Mouse (Mus musculus) erythroid progenitor cell, adult 5-6 weeks (primary cell): ENCODE results near the gene Nhej1. TPM values are rescaled to one million over a fixed set of nuclear protein-coding genes. Genes with fewer than 3 reads are reported as not detected.

Source experiments
- ATAC-seq: replicated peaks from 2 replicates; pipeline ENCODE4 v1.8.0; 2016; ENCODE audit warnings: moderate number of reproducible peaks, mild to moderate bottlenecking, moderate TSS enrichment, inconsistent platforms; ENCODE audit not compliant: poor library complexity, low FRiP score, severe bottlenecking
- total RNA-seq, 2 experiments: library from RNA; stranded (forward) in 1 of 2; stranded (reverse) in 1 of 2; fragments of 150-400 nt in 1 of 2; fragments of 186-747, 209-891 nt in 1 of 2; gene quantifications; 2 replicates each; pipeline versions ENCODE4 v1.2.3 to v1.2.4; 2015 to 2017; ENCODE audit warnings: low replicate concordance in 2 of 2

The Nhej1 gene
- total RNA-seq, 2 experiments from 2014 or later = 11.0 to 12.2 TPM

GRCm38 (mm10) chr1:74947986-74948670 is 176.9 kb downstream of the Nhej1 start:
- no peak for ATAC-seq

GRCm38 (mm10) chr1:74941651-74942360 is 183.2 kb downstream of the Nhej1 start:
- ATAC-seq = no peak

DNA sequence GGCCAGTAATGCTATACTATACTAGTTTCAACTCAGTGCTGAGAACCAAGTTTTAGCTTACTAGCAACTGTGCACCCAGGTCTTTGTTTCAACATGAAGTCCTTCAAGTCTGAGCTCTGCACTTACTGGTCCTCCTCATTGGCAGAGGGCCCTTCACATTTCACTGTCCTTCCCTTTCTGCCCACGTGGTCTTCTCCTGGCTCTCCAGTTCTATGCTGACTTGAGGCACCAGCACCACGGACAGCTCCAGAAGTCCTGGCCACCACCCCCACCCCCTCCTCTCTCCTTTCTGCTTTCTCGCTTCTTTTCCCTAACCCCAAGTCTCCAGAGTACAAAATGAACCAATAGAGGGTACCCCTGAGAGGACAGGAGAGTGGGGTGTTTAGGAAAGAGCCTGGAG is 185.2 kb downstream of the Nhej1 start:
- no peak for ATAC-seq

- ATAC-seq = no peak
Observed at GRCm38 (mm10) chr1:74936221-74936830, 188.7 kb downstream of the Nhej1 start.

DNA sequence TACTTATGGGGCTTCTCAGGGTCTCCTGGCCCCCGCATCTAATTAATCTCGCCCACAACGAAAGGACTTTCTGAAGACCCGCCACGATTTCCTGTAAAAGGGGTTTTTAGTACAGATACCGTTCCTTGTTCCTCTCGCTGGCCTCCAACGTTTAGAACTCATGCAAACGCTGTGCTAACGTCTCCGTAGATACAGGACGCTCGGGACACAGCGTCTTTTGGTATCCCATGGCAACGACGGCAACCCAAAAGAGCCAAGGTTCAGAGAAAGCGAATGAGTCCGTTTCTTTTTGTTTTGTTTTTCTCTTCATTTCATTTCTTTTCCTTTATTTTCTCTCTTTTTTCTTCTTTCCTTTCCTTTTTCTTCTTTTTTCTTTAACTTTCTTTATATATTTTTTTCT is 189.6 kb downstream of the Nhej1 start, which contains the start of gene Cfap65:
Gene Cfap65, minus strand, starts transcription at position 198 of the 400 bp plus-strand sequence.
- ATAC-seq = no peak

DNA sequence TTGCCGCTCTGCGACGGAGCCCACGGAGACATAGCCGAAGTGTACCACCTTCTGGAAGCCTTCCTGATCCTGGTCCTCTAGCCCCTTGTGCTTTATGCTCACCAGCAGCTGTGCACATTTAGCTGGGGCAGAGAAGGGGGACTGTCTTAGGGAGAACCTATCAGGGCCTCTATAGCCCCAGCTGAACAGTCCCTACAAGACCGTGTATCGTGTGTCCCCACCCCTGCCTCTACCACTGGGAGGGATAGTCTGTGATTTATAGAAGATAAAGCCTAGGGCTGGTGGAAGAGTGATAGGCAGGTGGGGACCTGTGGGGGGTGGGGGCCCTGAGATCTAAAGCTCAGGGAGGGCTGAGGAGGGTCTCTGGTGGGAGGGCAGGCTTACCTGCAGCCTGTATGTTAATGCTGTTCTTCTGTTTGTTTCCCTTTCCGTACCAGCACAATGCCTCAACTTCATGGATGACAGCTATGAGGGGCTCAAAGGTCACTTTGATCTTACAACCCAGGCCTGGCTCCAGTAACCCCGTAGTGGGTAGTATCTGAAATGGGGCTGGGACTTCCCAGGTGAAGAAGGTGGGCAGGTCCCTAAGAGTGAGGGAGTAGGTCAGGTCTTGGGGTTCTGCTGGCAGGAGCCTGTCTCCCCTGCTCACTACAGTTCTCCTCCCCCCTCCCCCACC is 197.2 kb downstream of the Nhej1 start:
- ATAC-seq = no peak

GRCm38 (mm10) chr1:74926721-74927120 is 198.3 kb downstream of the Nhej1 start:
- ATAC-seq = no peak; the same call in 1 of the 2 replicates

GRCm38 (mm10) chr1:74924464-74924863 is 200.5 kb downstream of the Nhej1 start:
- ATAC-seq = no peak

Other genes starting within 250 kb of the Nhej1 start
- not detected in 2 replicates for gene Fev, start 239.8 kb downstream of the Nhej1 start, total RNA-seq (2015; ENCODE audit: low replicate concordance)
- gene Fev, start 239.8 kb downstream of the Nhej1 start, total RNA-seq (2017; ENCODE audit: low replicate concordance) = not detected in 2 replicates
- gene Cryba2, start 232.1 kb downstream of the Nhej1 start, total RNA-seq (2015; ENCODE audit: low replicate concordance) = not detected in 2 replicates
- not detected in 2 replicates for gene Cryba2, start 232.1 kb downstream of the Nhej1 start, total RNA-seq (2017; ENCODE audit: low replicate concordance)
- gene Cfap65, start 189.6 kb downstream of the Nhej1 start, total RNA-seq (2015; ENCODE audit: low replicate concordance) = not detected in 2 replicates
- gene Cfap65, start 189.6 kb downstream of the Nhej1 start, total RNA-seq (2017; ENCODE audit: low replicate concordance) = not detected in 2 replicates
- not detected in 2 replicates for gene Ihh, start 173.5 kb downstream of the Nhej1 start, total RNA-seq (2015; ENCODE audit: low replicate concordance)
- gene Ihh, start 173.5 kb downstream of the Nhej1 start, total RNA-seq (2017; ENCODE audit: low replicate concordance) = not detected in 2 replicates
- gene Slc23a3, start 8.7 kb upstream of the Nhej1 start, total RNA-seq (2015; ENCODE audit: low replicate concordance) = not detected in 2 replicates
- not detected in 2 replicates for gene Slc23a3, start 8.7 kb upstream of the Nhej1 start, total RNA-seq (2017; ENCODE audit: low replicate concordance)
- 28.5 and 33.5 TPM in 2 replicates for gene Cnppd1, start 17.5 kb upstream of the Nhej1 start, total RNA-seq (2015; ENCODE audit: low replicate concordance)
- gene Cnppd1, start 17.5 kb upstream of the Nhej1 start, total RNA-seq (2017; ENCODE audit: low replicate concordance) = 66.4 and 76.2 TPM in 2 replicates
- 145 and 163 TPM in 2 replicates for gene Retreg2, start 17.6 kb upstream of the Nhej1 start, total RNA-seq (2015; ENCODE audit: low replicate concordance)
- 133 and 149 TPM in 2 replicates for gene Retreg2, start 17.6 kb upstream of the Nhej1 start, total RNA-seq (2017; ENCODE audit: low replicate concordance)
- gene Zfand2b, start 43.4 kb upstream of the Nhej1 start, total RNA-seq (2015; ENCODE audit: low replicate concordance) = 43.6 and 75.0 TPM in 2 replicates
- 54.6 and 69.4 TPM in 2 replicates for gene Zfand2b, start 43.4 kb upstream of the Nhej1 start, total RNA-seq (2017; ENCODE audit: low replicate concordance)
- gene Abcb6, start 55.2 kb upstream of the Nhej1 start, total RNA-seq (2015; ENCODE audit: low replicate concordance) = 198 and 219 TPM in 2 replicates
- 116 and 174 TPM in 2 replicates for gene Abcb6, start 55.2 kb upstream of the Nhej1 start, total RNA-seq (2017; ENCODE audit: low replicate concordance)
- gene Ankzf1, start 67.0 kb upstream of the Nhej1 start, total RNA-seq (2015; ENCODE audit: low replicate concordance) = 5.9 and 7.6 TPM in 2 replicates
- 8.9 and 10.0 TPM in 2 replicates for gene Ankzf1, start 67.0 kb upstream of the Nhej1 start, total RNA-seq (2017; ENCODE audit: low replicate concordance)
- 29.2 and 39.4 TPM in 2 replicates for gene Atg9a, start 67.0 kb upstream of the Nhej1 start, total RNA-seq (2015; ENCODE audit: low replicate concordance)
- 38.8 and 54.5 TPM in 2 replicates for gene Atg9a, start 67.0 kb upstream of the Nhej1 start, total RNA-seq (2017; ENCODE audit: low replicate concordance)
- 23.1 and 23.9 TPM in 2 replicates for gene Glb1l, start 85.6 kb upstream of the Nhej1 start, total RNA-seq (2015; ENCODE audit: low replicate concordance)
- gene Glb1l, start 85.6 kb upstream of the Nhej1 start, total RNA-seq (2017; ENCODE audit: low replicate concordance) = 14.2 and 43.3 TPM in 2 replicates
- gene Stk16, start 85.6 kb upstream of the Nhej1 start, total RNA-seq (2015; ENCODE audit: low replicate concordance) = 96.0 and 112 TPM in 2 replicates
- 82.3 and 141 TPM in 2 replicates for gene Stk16, start 85.6 kb upstream of the Nhej1 start, total RNA-seq (2017; ENCODE audit: low replicate concordance)
- gene Tuba4a, start 94.7 kb upstream of the Nhej1 start, total RNA-seq (2015; ENCODE audit: low replicate concordance) = 474 and 550 TPM in 2 replicates
- gene Tuba4a, start 94.7 kb upstream of the Nhej1 start, total RNA-seq (2017; ENCODE audit: low replicate concordance) = 246 TPM in 2 replicates
- not detected in 2 replicates for gene A630095N17Rik, start 106.9 kb upstream of the Nhej1 start, total RNA-seq (2015; ENCODE audit: low replicate concordance)
- not detected in 2 replicates for gene A630095N17Rik, start 106.9 kb upstream of the Nhej1 start, total RNA-seq (2017; ENCODE audit: low replicate concordance)
- 154 and 158 TPM in 2 replicates for gene Dnajb2, start 111.2 kb upstream of the Nhej1 start, total RNA-seq (2015; ENCODE audit: low replicate concordance)
- gene Dnajb2, start 111.2 kb upstream of the Nhej1 start, total RNA-seq (2017; ENCODE audit: low replicate concordance) = 356 and 386 TPM in 2 replicates
- gene Ptprn, start 139.3 kb upstream of the Nhej1 start, total RNA-seq (2015; ENCODE audit: low replicate concordance) = not detected in 2 replicates
- not detected in 2 replicates for gene Ptprn, start 139.3 kb upstream of the Nhej1 start, total RNA-seq (2017; ENCODE audit: low replicate concordance)
- gene Resp18, start 153.2 kb upstream of the Nhej1 start, total RNA-seq (2015; ENCODE audit: low replicate concordance) = not detected in 2 replicates
- gene Resp18, start 153.2 kb upstream of the Nhej1 start, total RNA-seq (2017; ENCODE audit: low replicate concordance) = not detected in 2 replicates
- gene Dnpep, start 192.8 kb upstream of the Nhej1 start, total RNA-seq (2015; ENCODE audit: low replicate concordance) = 7.5 and 7.6 TPM in 2 replicates
- 1.7 and 6.5 TPM in 2 replicates for gene Dnpep, start 192.8 kb upstream of the Nhej1 start, total RNA-seq (2017; ENCODE audit: low replicate concordance)
- not detected in 2 replicates for gene Des, start 235.1 kb upstream of the Nhej1 start, total RNA-seq (2015; ENCODE audit: low replicate concordance)
- not detected in 2 replicates for gene Des, start 235.1 kb upstream of the Nhej1 start, total RNA-seq (2017; ENCODE audit: low replicate concordance)